Mouse (Mus musculus): ENCODE results near the gene Abcb9.

Gene Abcb9

DNA sequence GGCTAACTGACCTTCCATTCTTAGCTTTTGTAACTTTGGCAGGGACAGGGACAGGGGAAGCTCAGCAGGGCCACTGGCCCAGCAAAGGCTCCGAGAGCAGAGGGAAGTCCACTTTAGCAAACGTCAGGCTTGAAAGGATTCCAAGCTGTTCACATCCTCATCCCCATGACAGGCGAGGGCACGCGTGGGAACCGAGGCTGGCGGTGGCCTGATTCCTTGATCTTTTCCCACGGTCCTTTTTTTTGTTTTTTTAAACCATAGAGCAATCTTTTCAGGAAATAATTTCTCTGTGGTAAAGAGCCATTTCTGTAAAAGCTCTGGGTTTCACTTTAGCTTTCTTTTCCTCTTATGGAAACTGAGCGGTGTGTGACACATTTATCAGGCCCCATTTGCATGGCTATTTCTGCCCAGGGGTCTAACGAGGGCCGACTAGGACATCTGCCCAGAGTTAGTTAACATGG lies 80.8 kb downstream of the Abcb9 start:
- no peak for DNase-seq (ENCODE audit: low read depth, low spot score)

- DNase-seq (ENCODE audit: low read depth, low spot score): no peak
Measured at GRCm38 (mm10) chr5:124014180-124014579, 81.4 kb downstream of the Abcb9 start.

GRCm38 (mm10) chr5:124013747-124014146 lies 81.9 kb downstream of the Abcb9 start:
- no peak for DNase-seq (ENCODE audit: low read depth, low spot score)

GRCm38 (mm10) chr5:124012885-124013284 lies 82.7 kb downstream of the Abcb9 start:
- no peak for DNase-seq (ENCODE audit: low read depth, low spot score)

DNA sequence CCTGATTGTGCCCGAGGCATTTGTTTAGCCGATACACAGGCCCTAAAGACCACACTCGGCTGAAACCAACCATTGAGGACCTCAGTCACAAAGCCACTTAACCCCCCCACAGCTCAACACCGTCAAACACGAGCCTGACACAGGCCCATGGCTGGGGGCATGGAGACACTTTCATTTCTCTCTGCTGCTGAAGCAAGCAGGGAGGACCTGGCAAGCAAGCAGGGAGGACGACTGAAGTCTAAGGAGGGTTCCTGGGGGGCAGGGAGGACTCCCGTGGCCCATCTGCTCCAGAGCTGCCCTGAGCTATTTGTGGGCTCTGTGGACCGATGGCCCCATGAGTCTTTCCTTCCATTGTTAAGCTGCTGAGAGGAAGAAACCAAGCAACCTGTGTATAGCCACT lies 83.7 kb downstream of the Abcb9 start:
- no peak for DNase-seq (ENCODE audit: low read depth, low spot score)
